Mouse (Mus musculus) erythroblast, embryonic 14.5 days (primary cell): ENCODE measurements around the gene Pdzd8.

ENCODE experiments used
- GATA1 ChIP-seq: IDR thresholded peaks from 2 replicates; pipeline ENCODE4 v1.6.1; 2012; ENCODE audit warnings: low read length, inconsistent platforms, mixed read lengths
- TAL1 ChIP-seq: IDR thresholded peaks from 3 replicates; pipeline ENCODE4 v1.6.1; 2012; ENCODE audit warnings: low read length, inconsistent platforms, mixed read lengths

DNA sequence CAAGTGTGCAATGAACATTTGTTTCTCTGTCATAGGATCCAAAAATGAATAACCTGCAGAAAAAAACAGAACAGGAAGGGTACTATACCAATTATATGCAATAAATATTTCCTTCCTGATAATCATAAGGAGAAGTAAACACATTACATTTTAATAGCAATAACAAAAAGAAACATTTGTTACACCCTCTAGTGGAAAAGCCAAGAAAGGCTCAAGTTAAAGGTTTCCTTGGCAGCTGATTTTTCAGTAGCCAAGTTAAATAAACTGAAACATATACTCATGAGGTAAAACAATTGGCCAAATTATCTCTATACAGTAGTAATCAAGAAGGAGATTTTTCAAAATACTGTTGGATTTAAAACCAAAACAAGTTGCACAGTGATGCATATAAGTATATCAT is 30.3 kb downstream of the Pdzd8 start:
- no peak for TF ChIP-seq TAL1
- no peak for TF ChIP-seq GATA1
